Mouse (Mus musculus): ENCODE measurements at regions not wholly inside any gene's neighbourhood (a gene's known extent, or its start where the extent isn't known, plus 50 kb on each side); places are given as distances from the start of the nearest gene placed in this dataset.

GRCm38 (mm10) chr2:46570416-46570815, 1453.2 kb upstream of the Zeb2 start:
- H3K4me3 ChIP-seq (ENCODE audit: low read depth, low read length) = no peak overlapping the region
- H3K9me3 ChIP-seq (replicated peaks; ENCODE audit: control insufficient read depth, low read length) = no peaks in the 10 kb centered on the region
- no peak overlapping the region for H3K27ac ChIP-seq (ENCODE audit: low read depth)
- H3K36me3 ChIP-seq (replicated peaks; ENCODE audit: control insufficient read depth, insufficient read depth, low read length) = no peaks in the 10 kb centered on the region
- H3K4me1 ChIP-seq (ENCODE audit: control insufficient read depth, insufficient read depth) = no peaks in the 10 kb centered on the region
- WGBS = 74% methylated on average over 2 of the region's 2 CpGs
- DNase-seq (ENCODE audit: low spot score) = no peak
- H3K4me2 ChIP-seq (ENCODE audit: low read depth, low read length) = no peak overlapping the region
- TF ChIP-seq CTCF (IDR thresholded peaks at IDR 0.05; ENCODE audit: low read depth) = no peak
- TF ChIP-seq EP300 (IDR thresholded peaks at IDR 0.05; ENCODE audit: low read depth) = no peak
- H3K9ac ChIP-seq (replicated peaks; ENCODE audit: low read depth, low read length) = no peak overlapping the region
- no peak for ATAC-seq (ENCODE audit: insufficient read depth, low read depth)
- H3K27me3 ChIP-seq (ENCODE audit: control insufficient read depth, insufficient read depth, low read length) = no peaks in the 10 kb centered on the region

GRCm38 (mm10) chr2:46533395-46533794, 1416.2 kb upstream of the Zeb2 start:
- H3K27ac ChIP-seq (ENCODE audit: low read depth) = no peak overlapping the region
- WGBS = 35% methylated on average over 1 of the region's 1 CpGs
- no peaks in the 10 kb centered on the region for H3K36me3 ChIP-seq (replicated peaks; ENCODE audit: control insufficient read depth, insufficient read depth, low read length)
- H3K4me1 ChIP-seq (ENCODE audit: control insufficient read depth, insufficient read depth) = no peaks in the 10 kb centered on the region
- H3K9ac ChIP-seq (replicated peaks; ENCODE audit: low read depth, low read length) = no peak overlapping the region
- H3K27me3 ChIP-seq (ENCODE audit: control insufficient read depth, insufficient read depth, low read length) = no peaks in the 10 kb centered on the region
- DNase-seq (ENCODE audit: low spot score) (no peak), ATAC-seq (ENCODE audit: insufficient read depth, low read depth) (no peak)
- H3K4me2 ChIP-seq (ENCODE audit: low read depth, low read length) = no peak overlapping the region
- no peak for TF ChIP-seq EP300 (IDR thresholded peaks at IDR 0.05; ENCODE audit: low read depth)
- no peak for TF ChIP-seq CTCF (IDR thresholded peaks at IDR 0.05; ENCODE audit: low read depth)
- H3K4me3 ChIP-seq (ENCODE audit: low read depth, low read length) = no peak overlapping the region
- H3K9me3 ChIP-seq (replicated peaks; ENCODE audit: control insufficient read depth, low read length) = no peaks in the 10 kb centered on the region

- 79% methylated on average over 1 of the region's 1 CpGs for WGBS
- no peaks in the 10 kb centered on the region for H3K36me3 ChIP-seq (replicated peaks; ENCODE audit: control insufficient read depth, insufficient read depth, low read length)
- no peak for ATAC-seq (ENCODE audit: insufficient read depth, low read depth)
These were observed 1413.5 kb upstream of the Zeb2 start for GRCm38 (mm10) chr2:46530686-46531085.

GRCm38 (mm10) chr2:46525223-46525622, 1408.0 kb upstream of the Zeb2 start:
- H3K4me1 ChIP-seq (ENCODE audit: control insufficient read depth, insufficient read depth) = 0 out of 2 replicates have a peak, but pooled peaks cover 10% of the 10 kb centered on the region
- H3K4me2 ChIP-seq (ENCODE audit: low read depth, low read length) = no peak overlapping the region
- DNase-seq (ENCODE audit: low spot score) (no peak), ATAC-seq (ENCODE audit: insufficient read depth, low read depth) (no peak)
- no peak overlapping the region for H3K9ac ChIP-seq (replicated peaks; ENCODE audit: low read depth, low read length)
- no peak overlapping the region for H3K4me3 ChIP-seq (ENCODE audit: low read depth, low read length)
- 45% methylated on average over 4 of the region's 4 CpGs for WGBS
- no peak overlapping the region for H3K27ac ChIP-seq (ENCODE audit: low read depth)
- no peaks in the 10 kb centered on the region for H3K27me3 ChIP-seq (ENCODE audit: control insufficient read depth, insufficient read depth, low read length)
- TF ChIP-seq CTCF (IDR thresholded peaks at IDR 0.05; ENCODE audit: low read depth) (no peak), EP300 (IDR thresholded peaks at IDR 0.05; ENCODE audit: low read depth) (no peak)
- H3K36me3 ChIP-seq (replicated peaks; ENCODE audit: control insufficient read depth, insufficient read depth, low read length) = no peaks in the 10 kb centered on the region
- H3K9me3 ChIP-seq (replicated peaks; ENCODE audit: control insufficient read depth, low read length) = no peaks in the 10 kb centered on the region

More at GRCm38 (mm10) chr2:46530686-46531085, 1413.5 kb upstream of the Zeb2 start:
- TF ChIP-seq CTCF (IDR thresholded peaks at IDR 0.05; ENCODE audit: low read depth) (no peak), EP300 (IDR thresholded peaks at IDR 0.05; ENCODE audit: low read depth) (no peak)
- no peak for DNase-seq (ENCODE audit: low spot score)
- Histone ChIP-seq H3K27me3 (ENCODE audit: control insufficient read depth, insufficient read depth, low read length) (no peaks in the 10 kb centered on the region), H3K4me2 (ENCODE audit: low read depth, low read length) (no peak overlapping the region), H3K4me1 (ENCODE audit: control insufficient read depth, insufficient read depth) (no peaks in the 10 kb centered on the region), H3K4me3 (ENCODE audit: low read depth, low read length) (no peak overlapping the region), H3K9me3 (replicated peaks; ENCODE audit: control insufficient read depth, low read length) (no peaks in the 10 kb centered on the region), H3K9ac (replicated peaks; ENCODE audit: low read depth, low read length) (no peak overlapping the region), H3K27ac (ENCODE audit: low read depth) (no peak overlapping the region)

- H3K4me3 ChIP-seq (ENCODE audit: low read depth, low read length) = no peak overlapping the region
- no peak for TF ChIP-seq CTCF (IDR thresholded peaks at IDR 0.05; ENCODE audit: low read depth)
- no peak for TF ChIP-seq EP300 (IDR thresholded peaks at IDR 0.05; ENCODE audit: low read depth)
- H3K27ac ChIP-seq (ENCODE audit: low read depth) = no peak overlapping the region
- 6% methylated on average over 6 of the region's 6 CpGs for WGBS
- 0 out of 2 replicates have a peak, but pooled peaks cover 10% of the 10 kb centered on the region for H3K4me1 ChIP-seq (ENCODE audit: control insufficient read depth, insufficient read depth)
- peak; percentile 26 for DNase-seq (ENCODE audit: low spot score)
- H3K4me2 ChIP-seq (ENCODE audit: low read depth, low read length) = peak overlapping the region; percentile 16; the same call in 1 of the 2 replicates
- H3K9ac ChIP-seq (replicated peaks; ENCODE audit: low read depth, low read length) = no peak overlapping the region
- H3K27me3 ChIP-seq (ENCODE audit: control insufficient read depth, insufficient read depth, low read length) = no peaks in the 10 kb centered on the region
- ATAC-seq (ENCODE audit: insufficient read depth, low read depth) = no peak
- no peaks in the 10 kb centered on the region for H3K36me3 ChIP-seq (replicated peaks; ENCODE audit: control insufficient read depth, insufficient read depth, low read length)
- no peaks in the 10 kb centered on the region for H3K9me3 ChIP-seq (replicated peaks; ENCODE audit: control insufficient read depth, low read length)
These were observed 1407.4 kb upstream of the Zeb2 start for GRCm38 (mm10) chr2:46524625-46525024.
